Mouse (Mus musculus) E14TG2a.4 (cell line): Measurements from ENCODE around the gene Cited4.

ENCODE experiments used
- H3K27me3 ChIP-seq: 2 replicates; pipeline ENCODE4 v1.6.1; 2014; ENCODE audit warnings: low read length, control low read depth; ENCODE audit not compliant: insufficient read depth
- H3K36me3 ChIP-seq: 2 replicates; pipeline ENCODE4 v1.6.1; 2014; ENCODE audit warnings: low read length, control low read depth; ENCODE audit not compliant: insufficient read depth
- H3K4me1 ChIP-seq: replicated peaks from 2 replicates; pipeline ENCODE4 v1.6.1; 2014; ENCODE audit warnings: low read depth, low read length, control low read depth
- H3K4me3 ChIP-seq: replicated peaks from 2 replicates; pipeline ENCODE4 v1.5.1; 2014; ENCODE audit warnings: mild to moderate bottlenecking, low read length
- H3K9me3 ChIP-seq: 2 replicates; pipeline ENCODE4 v1.6.1; 2014; ENCODE audit warnings: low read length, control low read depth
- CTCF ChIP-seq: conservative IDR thresholded peaks from 2 replicates; pipeline ENCODE4 v1.5.1; 2014; ENCODE audit warnings: low read length
- NANOG ChIP-seq: IDR thresholded peaks from 2 replicates; pipeline ENCODE4 v1.6.1; 2014; ENCODE audit warnings: borderline replicate concordance, low read length, mixed read lengths
- POU5F1 ChIP-seq: IDR thresholded peaks from 2 replicates; pipeline ENCODE4 v1.6.1; 2014; ENCODE audit warnings: low read length, borderline replicate concordance

Gene Cited4

DNA sequence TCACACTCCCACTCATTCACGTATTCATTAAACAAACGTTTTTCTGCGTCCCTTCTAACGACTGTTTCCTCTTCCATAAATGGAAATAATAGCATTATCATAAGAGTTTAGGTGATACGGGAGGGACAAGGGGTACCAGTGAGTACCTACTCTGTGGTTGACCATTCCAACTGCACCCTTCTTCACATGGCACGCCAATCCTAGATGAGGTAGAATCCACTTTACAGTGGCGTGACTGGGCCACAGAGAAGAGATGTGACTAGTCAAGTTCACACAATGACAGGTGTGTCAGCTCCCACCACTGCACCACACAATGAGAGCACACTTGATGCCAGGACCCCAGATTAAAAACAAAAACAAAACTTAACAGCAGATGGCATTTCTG lies 16.2 kb upstream of the Cited4 start:
- H3K4me3 ChIP-seq, result peak overlapping the region; percentile 78
- H3K9me3 ChIP-seq, result peaks cover 15% of the 10 kb centered on the region
- H3K36me3 ChIP-seq, result no peaks in the 10 kb centered on the region
- H3K27me3 ChIP-seq, result peaks cover 79% of the 10 kb centered on the region
- TF ChIP-seq POU5F1 (no peak), CTCF (no peak), NANOG (no peak)
- peaks cover 13% of the 10 kb centered on the region for H3K4me1 ChIP-seq

DNA sequence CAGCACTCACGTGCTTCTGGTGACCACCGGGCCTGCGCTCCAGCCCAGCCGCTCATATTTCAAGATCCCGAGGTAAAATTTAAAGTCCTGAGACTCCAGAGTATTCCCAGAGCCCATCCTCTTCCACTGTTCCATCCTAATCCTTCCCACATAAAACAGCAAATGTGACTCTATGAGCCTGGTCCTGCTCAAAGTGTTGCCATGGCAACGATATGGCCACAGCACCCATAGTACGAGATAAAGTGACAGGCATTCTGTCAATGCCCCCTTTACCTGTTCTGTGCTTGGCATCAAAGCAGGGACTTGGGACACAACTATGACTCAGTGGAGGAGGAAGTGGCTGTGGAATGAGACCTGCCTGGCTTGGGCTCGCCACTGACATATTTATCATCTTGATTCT lies 10.5 kb upstream of the Cited4 start:
- Histone ChIP-seq H3K36me3 (no peaks in the 10 kb centered on the region), H3K27me3 (peaks cover 64% of the 10 kb centered on the region), H3K9me3 (0 out of 2 replicates have a peak, but pooled peaks cover 8% of the 10 kb centered on the region), H3K4me3 (no peak overlapping the region), H3K4me1 (no peaks in the 10 kb centered on the region)
- TF ChIP-seq POU5F1 (no peak), CTCF (no peak), NANOG (no peak)

DNA sequence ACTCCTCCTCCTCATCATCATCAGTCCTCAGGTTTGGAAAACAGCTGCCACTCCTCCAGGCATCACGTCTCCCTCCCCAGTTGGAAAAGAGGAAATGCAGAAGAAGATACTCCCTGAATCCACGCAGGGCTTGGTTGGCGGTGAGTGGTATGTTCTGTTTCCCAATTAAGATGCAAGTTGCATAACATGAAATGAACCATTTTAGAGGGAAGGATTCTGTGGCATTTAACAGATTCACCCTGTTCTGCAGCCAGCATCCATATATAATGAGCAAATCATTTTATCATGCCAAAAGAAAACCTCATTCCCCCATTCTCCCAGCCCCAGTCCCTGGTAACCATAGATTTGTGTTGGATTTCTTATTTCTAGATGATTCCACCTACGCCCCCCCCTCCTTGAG lies 5.9 kb upstream of the Cited4 start:
- Histone ChIP-seq H3K4me3 (no peak overlapping the region), H3K36me3 (no peaks in the 10 kb centered on the region), H3K27me3 (peaks cover 37% of the 10 kb centered on the region), H3K9me3 (0 out of 2 replicates have a peak, but pooled peaks cover 8% of the 10 kb centered on the region), H3K4me1 (peaks cover 11% of the 10 kb centered on the region)
- no peak for TF ChIP-seq CTCF

DNA sequence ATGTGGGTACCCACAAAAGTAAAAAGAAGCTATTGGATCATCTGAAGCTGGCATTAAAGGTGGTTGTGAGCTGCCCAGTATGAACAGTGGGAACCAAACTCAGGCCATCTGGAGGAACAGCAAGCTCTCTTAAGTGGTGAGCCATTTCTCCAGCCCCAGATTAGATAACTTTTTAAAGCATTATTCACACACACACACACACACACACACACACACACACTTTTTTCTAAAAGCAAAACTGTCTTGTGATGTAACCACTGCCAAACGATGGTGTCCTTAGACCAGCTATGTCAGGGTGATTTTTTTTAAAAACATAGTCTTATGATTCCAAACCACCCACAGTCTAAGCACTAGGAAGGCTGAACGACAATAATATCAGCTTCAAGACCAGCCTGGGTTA lies 1.8 kb upstream of the Cited4 start:
- Histone ChIP-seq H3K9me3 (no peaks in the 10 kb centered on the region), H3K4me3 (no peak overlapping the region), H3K27me3 (peaks cover 46% of the 10 kb centered on the region), H3K4me1 (peaks cover 32% of the 10 kb centered on the region), H3K36me3 (no peaks in the 10 kb centered on the region)
- TF ChIP-seq NANOG (no peak), POU5F1 (no peak), CTCF (no peak)

DNA sequence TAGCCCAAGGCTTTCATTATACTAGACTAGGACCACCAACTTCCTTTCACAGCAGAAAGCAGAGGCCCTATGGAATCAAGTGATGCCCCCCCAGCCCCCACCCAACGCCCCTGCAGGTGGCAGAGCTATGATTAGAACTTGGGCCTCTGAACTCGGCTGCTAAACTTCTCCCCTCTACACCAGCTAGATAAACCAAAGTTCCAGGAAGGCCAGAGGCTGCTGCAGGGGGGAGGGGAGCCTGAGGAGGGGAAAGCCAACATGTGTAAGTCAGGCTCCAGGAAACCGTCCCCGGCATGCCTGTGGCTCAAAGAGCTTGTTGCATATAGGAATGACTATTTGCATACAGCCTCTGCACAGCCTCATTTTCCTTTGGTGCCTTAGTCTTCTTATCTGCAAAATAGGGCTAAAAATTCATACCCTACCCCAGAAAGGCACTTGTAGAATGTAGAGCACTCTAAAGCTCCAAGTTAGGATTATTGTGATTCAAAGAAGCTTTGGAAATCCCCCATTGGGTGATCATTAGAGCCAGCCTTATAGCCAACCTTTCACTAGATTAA lies 1.1 kb upstream of the Cited4 start:
- H3K9me3 ChIP-seq, result no peaks in the 10 kb centered on the region
- no peaks in the 10 kb centered on the region for H3K36me3 ChIP-seq
- H3K27me3 ChIP-seq, result peaks cover 51% of the 10 kb centered on the region
- TF ChIP-seq NANOG, result no peak
- TF ChIP-seq POU5F1, result no peak
- no peak for TF ChIP-seq CTCF
- H3K4me3 ChIP-seq, result no peak overlapping the region
- peaks cover 32% of the 10 kb centered on the region for H3K4me1 ChIP-seq

DNA sequence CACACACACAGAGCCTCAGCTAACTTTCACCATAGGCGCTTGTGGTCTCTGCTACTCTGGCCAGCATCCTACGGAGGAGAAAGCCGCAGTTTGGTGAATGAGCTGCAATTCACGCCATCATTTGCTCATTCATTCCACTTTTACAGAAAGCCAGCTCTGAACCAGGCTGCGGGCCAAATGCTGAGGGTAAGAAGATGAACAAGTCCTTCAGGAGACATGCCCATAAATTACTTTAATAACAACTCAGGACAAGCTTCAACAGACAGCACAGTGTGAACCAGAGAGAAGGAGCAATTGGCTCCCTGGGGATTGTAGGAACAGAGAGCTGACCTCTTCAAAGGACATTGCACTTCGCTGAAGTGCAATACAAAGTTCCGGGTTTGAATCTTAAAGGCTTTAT lies 590 bp upstream of the Cited4 start:
- Histone ChIP-seq H3K36me3 (no peaks in the 10 kb centered on the region), H3K4me1 (peaks cover 32% of the 10 kb centered on the region), H3K9me3 (no peaks in the 10 kb centered on the region), H3K4me3 (no peak overlapping the region), H3K27me3 (peaks cover 53% of the 10 kb centered on the region)
- TF ChIP-seq POU5F1 (no peak), CTCF (no peak), NANOG (no peak)

DNA sequence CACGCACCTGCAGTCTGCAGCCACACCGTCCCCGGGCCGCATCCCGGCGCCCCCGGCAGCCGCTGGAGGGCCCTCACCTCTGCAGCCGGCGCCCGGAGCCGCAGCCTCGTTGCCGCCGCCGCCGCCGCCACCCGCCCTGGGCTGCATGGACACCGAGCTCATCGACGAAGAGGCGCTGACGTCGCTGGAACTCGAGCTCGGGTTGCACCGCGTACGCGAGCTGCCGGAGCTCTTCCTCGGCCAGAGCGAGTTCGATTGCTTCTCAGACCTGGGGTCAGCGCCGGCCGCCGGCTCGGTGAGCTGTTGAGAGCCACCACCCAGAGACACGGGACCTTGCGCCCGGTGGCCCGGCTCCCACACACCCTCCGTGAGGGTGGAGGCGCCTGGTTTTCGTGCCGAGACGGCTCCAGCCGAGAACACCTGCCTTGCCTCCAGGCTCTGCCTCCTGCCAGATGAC lies 701 bp downstream of the Cited4 start:
- Histone ChIP-seq H3K9me3 (no peaks in the 10 kb centered on the region), H3K27me3 (peaks cover 58% of the 10 kb centered on the region), H3K4me3 (peak overlapping the region; percentile 81), H3K36me3 (no peaks in the 10 kb centered on the region), H3K4me1 (peaks cover 32% of the 10 kb centered on the region)
- TF ChIP-seq NANOG (no peak), POU5F1 (no peak), CTCF (no peak)

DNA sequence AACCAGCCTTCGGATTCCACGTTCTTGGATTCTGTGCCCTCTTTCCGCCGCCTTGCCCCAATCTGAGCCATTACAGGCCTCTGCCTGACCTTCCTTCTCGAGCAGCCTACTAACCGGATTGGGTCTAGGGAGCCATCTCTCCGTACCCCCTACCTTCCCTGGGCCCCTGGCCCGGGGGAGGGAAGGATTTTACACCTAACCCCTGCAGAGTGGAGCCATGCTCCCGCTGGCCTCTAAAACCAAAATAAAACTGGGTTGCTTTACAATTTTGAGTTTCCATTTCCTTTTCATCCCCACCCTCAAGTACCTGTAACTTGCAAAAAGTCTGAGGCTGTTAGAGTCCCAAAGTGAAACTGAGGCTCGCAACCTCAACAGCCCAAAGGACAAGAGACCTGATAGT lies 1.2 kb downstream of the Cited4 start:
- Histone ChIP-seq H3K4me1 (peaks cover 32% of the 10 kb centered on the region), H3K27me3 (peaks cover 59% of the 10 kb centered on the region), H3K4me3 (peak overlapping the region; percentile 81), H3K36me3 (no peaks in the 10 kb centered on the region), H3K9me3 (no peaks in the 10 kb centered on the region)
- TF ChIP-seq POU5F1, result no peak
- no peak for TF ChIP-seq CTCF
- no peak for TF ChIP-seq NANOG

DNA sequence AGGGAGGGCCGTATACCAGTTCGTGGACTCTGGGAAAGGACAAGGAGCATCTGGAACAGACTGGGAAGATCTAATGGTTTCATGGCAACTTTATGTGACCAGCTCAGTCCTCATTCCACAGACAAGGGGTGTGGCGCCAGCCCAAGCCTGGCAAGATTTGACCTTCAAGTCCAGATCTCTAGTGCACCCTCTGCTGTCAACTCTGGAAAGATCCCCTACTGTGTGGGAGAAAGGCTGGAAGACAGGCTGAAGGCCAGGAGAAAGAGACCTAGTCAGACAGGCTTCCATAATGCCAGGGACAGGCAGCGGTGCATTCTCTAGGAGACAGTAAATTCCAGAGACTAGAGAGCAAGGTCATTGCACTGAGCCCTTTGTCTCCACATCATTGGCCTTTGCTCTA lies 2.2 kb downstream of the Cited4 start:
- no peak for TF ChIP-seq NANOG
- TF ChIP-seq CTCF, result no peak
- no peak for TF ChIP-seq POU5F1
- H3K4me3 ChIP-seq, result no peak overlapping the region

More for the DNA sequence above, 2.2 kb downstream of the Cited4 start:
- H3K36me3 ChIP-seq, result no peaks in the 10 kb centered on the region
- peaks cover 59% of the 10 kb centered on the region for H3K27me3 ChIP-seq
- H3K9me3 ChIP-seq, result no peaks in the 10 kb centered on the region
- H3K4me1 ChIP-seq, result peaks cover 32% of the 10 kb centered on the region
